8 mouse cellular contexts compared by ENCODE assay signal in genomic region chr8:123978166-123978838, GRCm38 (mm10). TPM values are rescaled to one million over a fixed set of nuclear protein-coding genes. Genes with fewer than 3 reads are reported as not detected.
DNase-seq lines count a peak whose midpoint lies in the region; ATAC-seq and TF ChIP-seq lines count a peak whose summit lies in the region.

No protein-coding gene starts in this region.

- no peak for TF ChIP-seq POLR2A in brain, embryonic 14.5 days (IDR thresholded peaks at IDR 0.05; ENCODE audit: borderline replicate concordance, extremely low read depth, insufficient read depth, insufficient read length, poor library complexity, severe bottlenecking)

- 27% methylated on average over 14 of the region's 14 CpGs for WGBS in stomach, embryonic 15.5 days

- no peak overlapping the region for H3K4me3 ChIP-seq in stomach, embryonic 15.5 days (replicated peaks)

- TF ChIP-seq CTCF in brain, embryonic 14.5 days (IDR thresholded peaks at IDR 0.05; ENCODE audit: borderline replicate concordance, extremely low read depth, insufficient read depth, insufficient read length) = no peak

- H3K27ac ChIP-seq in stomach, embryonic 15.5 days = peak overlapping the region; percentile 31

- intact Hi-C loops in left cerebral cortex, postnatal 36 days (cut with DNase I) = no loop called here

- H3K4me2 ChIP-seq in stomach, embryonic 15.5 days = peak overlapping the region; percentile 19; the same call in 1 of the 2 replicates

- peak; percentile 10 to 28; a peak in 1 of 4 replicates for ATAC-seq in hematopoietic stem cell, adult 5-6 weeks (replicated peaks in 1 of 2; ENCODE audit: insufficient read depth in 1 of 2, low FRiP score in 2 of 2, low TSS enrichment in 1 of 2, low read depth in 1 of 2, poor library complexity in 2 of 2, severe bottlenecking in 2 of 2)
- ATAC-seq in stomach, embryonic 15.5 days (ENCODE audit: insufficient read depth, low FRiP score, low read depth) = no peak

- no peak overlapping the region for H3K9ac ChIP-seq in stomach, embryonic 15.5 days

- H3K27me3 ChIP-seq in stomach, embryonic 15.5 days (replicated peaks) = no peaks in the 10 kb centered on the region

- no peaks in the 10 kb centered on the region for H3K9me3 ChIP-seq in stomach, embryonic 15.5 days

- no peaks in the 10 kb centered on the region for H3K36me3 ChIP-seq in stomach, embryonic 15.5 days

- H3K4me1 ChIP-seq in stomach, embryonic 15.5 days = peaks cover 23% of the 10 kb centered on the region

- DNase-seq in gastrocnemius, postnatal 10 days = peak; percentile 37
- no peak for DNase-seq in gastrocnemius, postnatal 25 days
- peak; percentile 30 for DNase-seq in 416B (ENCODE audit: low read depth)
- DNase-seq in brain, embryonic 14.5 days (ENCODE audit: low read depth) = peak; percentile 42
- DNase-seq in left cerebral cortex, postnatal 36 days (ENCODE audit: low spot score in 2 of 2) = no peak
- DNase-seq in frontal cortex, postnatal 10 days (ENCODE audit: low spot score in 2 of 2) = no peak

RNA-seq across cellular contexts. Expression of gene Abcb10, which starts 4.6 kb away (rescaled TPM):
- 10 to 100 TPM; 13.2 to 13.3 TPM for total RNA-seq in gastrocnemius, postnatal 10 days (2021)
- total RNA-seq in gastrocnemius, postnatal 25 days (2021) = 10 to 100 TPM; 13.5 to 14.4 TPM
- 16.0 and 19.5 TPM in 2 replicates for polyA plus RNA-seq in brain, embryonic 14.5 days (2012; rRNA removed)
- total RNA-seq in hematopoietic stem cell, adult 5-6 weeks (2017) = 10.1 and 12.0 TPM in 2 replicates
- 24.9 and 30.6 TPM in 2 replicates for polyA plus RNA-seq in stomach, embryonic 15.5 days (2015; fragmentation: Nextera tagmentation; extraction: Ambion mirVana)
- 10 to 100 TPM; 15.6 to 18.1 TPM for total RNA-seq in left cerebral cortex, postnatal 36 days (2021)

RNA-seq across cellular contexts. Expression of gene Nup133, which starts 29.2 kb away (rescaled TPM):
- 10 to 100 TPM; 11.6 to 14.2 TPM for total RNA-seq in gastrocnemius, postnatal 10 days (2021)
- 1 to 10 TPM; 7.3 to 8.7 TPM for total RNA-seq in gastrocnemius, postnatal 25 days (2021)
- 20.9 and 23.2 TPM in 2 replicates for polyA plus RNA-seq in brain, embryonic 14.5 days (2012; rRNA removed)
- total RNA-seq in hematopoietic stem cell, adult 5-6 weeks (2017) = 24.5 and 26.6 TPM in 2 replicates
- 23.3 and 32.8 TPM in 2 replicates for polyA plus RNA-seq in stomach, embryonic 15.5 days (2015; fragmentation: Nextera tagmentation; extraction: Ambion mirVana)
- total RNA-seq in left cerebral cortex, postnatal 36 days (2021) = 10 to 100 TPM; 22.0 to 23.4 TPM

RNA-seq across cellular contexts. Expression of gene Taf5l, which starts 42.9 kb away (rescaled TPM):
- 10 to 100 TPM; 15.5 to 15.6 TPM for total RNA-seq in gastrocnemius, postnatal 10 days (2021)
- total RNA-seq in gastrocnemius, postnatal 25 days (2021) = 10 to 100 TPM; 10.5 to 11.0 TPM
- polyA plus RNA-seq in brain, embryonic 14.5 days (2012; rRNA removed) = 27.9 and 34.1 TPM in 2 replicates
- total RNA-seq in hematopoietic stem cell, adult 5-6 weeks (2017) = 47.4 and 50.5 TPM in 2 replicates
- polyA plus RNA-seq in stomach, embryonic 15.5 days (2015; fragmentation: Nextera tagmentation; extraction: Ambion mirVana) = 40.6 and 41.0 TPM in 2 replicates
- 10 to 100 TPM; 21.7 to 22.3 TPM for total RNA-seq in left cerebral cortex, postnatal 36 days (2021)

RNA-seq across cellular contexts. Expression of gene Urb2, which starts 43.0 kb away (rescaled TPM):
- 1 to 10 TPM; 7.4 to 8.4 TPM for total RNA-seq in gastrocnemius, postnatal 10 days (2021)
- 1 to 10 TPM; 5.2 to 7.0 TPM for total RNA-seq in gastrocnemius, postnatal 25 days (2021)
- 8.3 and 9.6 TPM in 2 replicates for polyA plus RNA-seq in brain, embryonic 14.5 days (2012; rRNA removed)
- total RNA-seq in hematopoietic stem cell, adult 5-6 weeks (2017) = 22.7 and 27.9 TPM in 2 replicates
- 3.6 and 4.5 TPM in 2 replicates for polyA plus RNA-seq in stomach, embryonic 15.5 days (2015; fragmentation: Nextera tagmentation; extraction: Ambion mirVana)
- total RNA-seq in left cerebral cortex, postnatal 36 days (2021) = 10 to 100 TPM; 11.2 to 11.3 TPM

Comparison
In these comparisons a context has a peak if more than half of its experiments do, and no peak if none do; other contexts are left out.
1. DNase-seq: peak in gastrocnemius, postnatal 10 days (single experiment), 416B (single experiment) and brain, embryonic 14.5 days (single experiment); none in gastrocnemius, postnatal 25 days (single experiment), left cerebral cortex, postnatal 36 days (0 of 2) and frontal cortex, postnatal 10 days (0 of 2).